Mouse (Mus musculus): ENCODE data around the gene Speg. TPM values are rescaled to one million over a fixed set of nuclear protein-coding genes. Genes with fewer than 3 reads are reported as not detected.

The Speg gene
- polyA plus RNA-seq, 1 experiment from 2014 or later = 15.9 TPM

DNA sequence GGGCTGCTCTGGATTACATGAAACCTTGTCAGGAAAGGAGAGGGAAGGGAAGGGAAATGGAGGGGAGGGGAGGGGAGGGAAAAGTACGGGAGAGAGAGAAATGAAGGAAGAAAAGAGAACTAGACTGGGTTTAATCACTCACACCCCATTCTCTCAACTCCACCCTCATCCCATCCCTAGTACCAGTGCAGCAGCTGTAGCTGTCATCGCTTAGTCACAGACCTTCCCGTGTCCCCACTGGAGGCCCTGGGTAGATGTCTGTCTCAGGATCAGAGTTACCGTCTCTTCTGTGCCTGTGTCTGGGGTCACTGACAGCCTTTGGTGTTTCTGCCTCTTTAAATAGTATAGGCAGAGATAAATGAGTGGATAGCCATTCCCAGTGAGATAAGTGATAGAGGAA, 33.1 kb downstream of the Speg start:
- Histone ChIP-seq H3K36me3 (peaks cover 43% of the 10 kb centered on the region), H3K27ac (no peak overlapping the region), H3K9ac (no peak overlapping the region), H3K27me3 (0 out of 2 replicates have a peak, but pooled peaks cover 3% of the 10 kb centered on the region), H3K9me3 (no peaks in the 10 kb centered on the region), H3K4me2 (no peak overlapping the region), H3K4me3 (no peak overlapping the region), H3K4me1 (replicated peaks) (peaks cover 6% of the 10 kb centered on the region; the same call in 1 of the 2 replicates)
- no peak for ATAC-seq (ENCODE audit: low FRiP score)
- 76% methylated on average over 4 of the region's 4 CpGs for WGBS

GRCm38 (mm10) chr1:75409950-75410349, 34.9 kb downstream of the Speg start:
- H3K9ac ChIP-seq = no peak overlapping the region
- H3K4me2 ChIP-seq = no peak overlapping the region
- WGBS = 95% methylated on average over 7 of the region's 7 CpGs
- H3K9me3 ChIP-seq = no peaks in the 10 kb centered on the region
- H3K4me3 ChIP-seq = no peak overlapping the region
- no peak for ATAC-seq (ENCODE audit: low FRiP score)
- peaks cover 12% of the 10 kb centered on the region; the same call in 1 of the 2 replicates for H3K4me1 ChIP-seq (replicated peaks)
- 0 out of 2 replicates have a peak, but pooled peaks cover under 1% of the 10 kb centered on the region for H3K27me3 ChIP-seq
- H3K27ac ChIP-seq = no peak overlapping the region
- H3K36me3 ChIP-seq = peaks cover 30% of the 10 kb centered on the region

- Histone ChIP-seq H3K27me3 (0 out of 2 replicates have a peak, but pooled peaks cover 7% of the 10 kb centered on the region), H3K4me3 (no peak overlapping the region), H3K36me3 (peaks cover 31% of the 10 kb centered on the region), H3K9me3 (no peaks in the 10 kb centered on the region), H3K4me2 (no peak overlapping the region), H3K9ac (no peak overlapping the region), H3K4me1 (replicated peaks) (peaks cover 12% of the 10 kb centered on the region; the same call in 1 of the 2 replicates), H3K27ac (no peak overlapping the region)
- no peak for ATAC-seq (ENCODE audit: low FRiP score)
- WGBS = 96% methylated on average over 3 of the region's 3 CpGs
These were observed 37.1 kb downstream of the Speg start for GRCm38 (mm10) chr1:75412196-75412595.

- Histone ChIP-seq H3K27me3 (peaks cover 18% of the 10 kb centered on the region; the same call in 1 of the 2 replicates), H3K4me2 (no peak overlapping the region), H3K9ac (no peak overlapping the region), H3K27ac (no peak overlapping the region), H3K4me3 (no peak overlapping the region), H3K9me3 (no peaks in the 10 kb centered on the region), H3K4me1 (replicated peaks) (peaks cover 12% of the 10 kb centered on the region; the same call in 1 of the 2 replicates), H3K36me3 (peaks cover 36% of the 10 kb centered on the region)
- 51% methylated on average over 3 of the region's 3 CpGs for WGBS
- no peak for ATAC-seq (ENCODE audit: low FRiP score)
These were observed 38.7 kb downstream of the Speg start for GRCm38 (mm10) chr1:75413749-75414148.

- Histone ChIP-seq H3K27ac (no peak overlapping the region), H3K4me2 (peak overlapping the region; percentile 57), H3K9me3 (no peaks in the 10 kb centered on the region), H3K9ac (peak overlapping the region; percentile 69), H3K27me3 (peaks cover 73% of the 10 kb centered on the region), H3K36me3 (peaks cover 21% of the 10 kb centered on the region; the same call in 1 of the 2 replicates), H3K4me1 (replicated peaks) (peaks cover 40% of the 10 kb centered on the region), H3K4me3 (peak overlapping the region; percentile 35)
- no peak for ATAC-seq (ENCODE audit: low FRiP score)
- 4% methylated on average over 19 of the region's 20 CpGs for WGBS
These were observed 46.7 kb downstream of the Speg start for GRCm38 (mm10) chr1:75421794-75422193.

GRCm38 (mm10) chr1:75422216-75422822, 47.2 kb downstream of the Speg start:
- WGBS = 5% methylated on average over 32 of the region's 32 CpGs
- Histone ChIP-seq H3K9ac (peak overlapping the region; percentile 69), H3K36me3 (peaks cover 18% of the 10 kb centered on the region; the same call in 1 of the 2 replicates), H3K27me3 (peaks cover 77% of the 10 kb centered on the region), H3K4me3 (peak overlapping the region; percentile 35), H3K9me3 (no peaks in the 10 kb centered on the region), H3K27ac (no peak overlapping the region), H3K4me2 (peak overlapping the region; percentile 57), H3K4me1 (replicated peaks) (peaks cover 40% of the 10 kb centered on the region)
- ATAC-seq (ENCODE audit: low FRiP score) = 0 out of 2 replicates have a peak, but pooled peaks have one; percentile 9

GRCm38 (mm10) chr1:75422823-75423471, 47.9 kb downstream of the Speg start:
- H3K4me3 ChIP-seq = peak overlapping the region; percentile 35
- ATAC-seq (ENCODE audit: low FRiP score) = peak; percentile 35; the same call in 1 of the 2 replicates
- WGBS = under 1% methylated on average over 71 of the region's 71 CpGs
- no peak overlapping the region for H3K27ac ChIP-seq
- H3K9ac ChIP-seq = peak overlapping the region; percentile 69
- peaks cover 40% of the 10 kb centered on the region for H3K4me1 ChIP-seq (replicated peaks)
- H3K4me2 ChIP-seq = peak overlapping the region; percentile 57
- peaks cover 13% of the 10 kb centered on the region; the same call in 1 of the 2 replicates for H3K36me3 ChIP-seq
- H3K27me3 ChIP-seq = peaks cover 78% of the 10 kb centered on the region
- H3K9me3 ChIP-seq = no peaks in the 10 kb centered on the region

GRCm38 (mm10) chr1:75423780-75424390, 48.8 kb downstream of the Speg start:
- Histone ChIP-seq H3K9ac (no peak overlapping the region), H3K27me3 (peaks cover 79% of the 10 kb centered on the region), H3K4me3 (no peak overlapping the region), H3K4me1 (replicated peaks) (peaks cover 40% of the 10 kb centered on the region), H3K9me3 (no peaks in the 10 kb centered on the region), H3K27ac (no peak overlapping the region), H3K4me2 (no peak overlapping the region), H3K36me3 (peaks cover 7% of the 10 kb centered on the region)
- 47% methylated on average over 11 of the region's 11 CpGs for WGBS
- no peak for ATAC-seq (ENCODE audit: low FRiP score)

GRCm38 (mm10) chr1:75425796-75426471, 50.8 kb downstream of the Speg start:
- H3K4me2 ChIP-seq = no peak overlapping the region
- H3K4me3 ChIP-seq = no peak overlapping the region
- 33% methylated on average over 10 of the region's 10 CpGs for WGBS
- H3K4me1 ChIP-seq (replicated peaks) = peaks cover 40% of the 10 kb centered on the region
- no peak overlapping the region for H3K27ac ChIP-seq
- H3K9ac ChIP-seq = no peak overlapping the region
- H3K9me3 ChIP-seq = no peaks in the 10 kb centered on the region
- H3K27me3 ChIP-seq = peaks cover 78% of the 10 kb centered on the region
- ATAC-seq (ENCODE audit: low FRiP score) = no peak
- H3K36me3 ChIP-seq = peaks cover 6% of the 10 kb centered on the region

DNA sequence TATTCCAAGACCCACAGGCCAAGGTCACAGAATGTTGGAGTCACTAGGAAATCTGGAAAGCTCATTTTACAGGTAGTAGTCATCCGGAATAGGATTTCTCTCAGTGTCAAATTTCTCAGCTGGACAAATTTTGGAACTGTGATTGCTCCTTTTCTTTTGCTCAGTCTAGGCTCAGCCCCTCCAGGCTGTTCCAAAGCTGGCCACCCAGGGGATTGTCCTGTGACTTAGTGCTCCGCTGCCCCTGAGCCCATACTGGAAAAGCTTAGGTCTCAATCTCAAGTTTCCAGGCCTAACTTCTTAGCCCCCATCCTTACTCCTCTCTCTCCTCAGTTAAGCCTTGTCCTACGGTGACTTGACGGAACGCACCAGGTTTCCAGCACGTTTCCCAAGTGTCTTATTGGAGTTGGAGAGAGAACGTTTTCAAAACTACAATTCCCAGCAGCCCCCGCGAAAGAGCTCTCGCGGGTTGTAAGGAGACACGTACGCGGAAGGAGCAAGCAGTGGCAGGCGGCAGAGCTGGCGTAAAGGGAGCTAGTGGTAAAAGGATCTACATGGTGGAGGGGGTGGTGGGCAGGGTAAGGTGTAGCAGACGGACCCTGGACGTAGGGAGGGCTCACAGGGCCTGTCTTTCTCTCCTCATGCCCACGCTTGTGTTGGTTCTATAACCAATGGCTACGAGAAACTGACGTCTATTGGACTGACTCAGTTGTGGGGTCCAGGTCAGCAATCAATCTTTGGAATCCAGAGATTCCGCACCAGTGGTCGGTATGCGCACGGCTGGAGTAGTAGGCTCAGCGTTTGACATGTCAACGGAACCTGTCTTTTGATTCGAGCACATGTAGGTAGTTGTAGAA, 60.6 kb downstream of the Speg start, which contains the start of gene Gmppa:
Gene Gmppa, plus strand, starts transcription at position 456 of the 854 bp plus-strand sequence.
- Histone ChIP-seq H3K4me3 (peak within 1 kb of the TSS; percentile 59), H3K9me3 (no peaks in the 10 kb centered on the region), H3K27ac (peak within 1 kb of the TSS; percentile 83), H3K4me2 (peak within 1 kb of the TSS; percentile 73), H3K36me3 (peaks cover 14% of the 10 kb centered on the region), H3K9ac (peak within 1 kb of the TSS; percentile 80), H3K4me1 (replicated peaks) (peaks cover 31% of the 10 kb centered on the region), H3K27me3 (peaks cover 9% of the 10 kb centered on the region)
- 7% methylated on average over 28 of the region's 28 CpGs for WGBS
- peak; percentile 86 for ATAC-seq (ENCODE audit: low FRiP score)

GRCm38 (mm10) chr1:75438782-75439181, 63.7 kb downstream of the Speg start:
- H3K36me3 ChIP-seq = peaks cover 8% of the 10 kb centered on the region
- whole genome bisulfite sequencing = 83% methylated on average over 8 of the region's 9 CpGs
- H3K4me1 ChIP-seq (replicated peaks) = peaks cover 62% of the 10 kb centered on the region
- no peak overlapping the region for H3K4me3 ChIP-seq
- ATAC-seq (ENCODE audit: low FRiP score) = no peak
- no peaks in the 10 kb centered on the region for H3K27me3 ChIP-seq
- no peak overlapping the region for H3K4me2 ChIP-seq
- no peaks in the 10 kb centered on the region for H3K9me3 ChIP-seq
- H3K9ac ChIP-seq = no peak overlapping the region
- H3K27ac ChIP-seq = no peak overlapping the region
